Mouse (Mus musculus): ENCODE results near the gene Fap. TPM values are rescaled to one million over a fixed set of nuclear protein-coding genes. Genes with fewer than 3 reads are reported as not detected.

The Fap gene
- polyA plus RNA-seq, 2 experiments from 2014 or later = 0.24 TPM; not detected in 1

- ATAC-seq = peak; percentile 43
These were observed 115.8 kb downstream of the Fap start for GRCm38 (mm10) chr2:62458070-62458469.

- no peak for ATAC-seq
These were observed 118.9 kb downstream of the Fap start for GRCm38 (mm10) chr2:62454991-62455390.

- no peak for ATAC-seq
These were observed 119.8 kb downstream of the Fap start for GRCm38 (mm10) chr2:62454033-62454432.

Other genes with a start within 250 kb of the Fap start
- 100 to 1,000 TPM in 1 of 2 experiments, 10 to 100 TPM in 1; 89.9 to 107 TPM for gene Dpp4, start 161.8 kb downstream of the Fap start, polyA plus RNA-seq (2017; shearing (Covaris generic))
- gene Gcg, start 90.4 kb downstream of the Fap start, polyA plus RNA-seq (2017; shearing (Covaris generic)) = not detected
- gene Ifih1, start 72.2 kb upstream of the Fap start, polyA plus RNA-seq (2017; shearing (Covaris generic)) = 10 to 100 TPM; 25.1 to 32.1 TPM
- gene Gca, start 90.2 kb upstream of the Fap start, polyA plus RNA-seq (2017; shearing (Covaris generic)) = 1 to 10 TPM; 1.5 to 2.1 TPM

Data from activated CD4-positive, CD25-positive, alpha-beta regulatory T cell, adult 4 months (primary cell).